Comparison of ENCODE assay signal across 19 mouse cellular contexts in the genomic region with DNA sequence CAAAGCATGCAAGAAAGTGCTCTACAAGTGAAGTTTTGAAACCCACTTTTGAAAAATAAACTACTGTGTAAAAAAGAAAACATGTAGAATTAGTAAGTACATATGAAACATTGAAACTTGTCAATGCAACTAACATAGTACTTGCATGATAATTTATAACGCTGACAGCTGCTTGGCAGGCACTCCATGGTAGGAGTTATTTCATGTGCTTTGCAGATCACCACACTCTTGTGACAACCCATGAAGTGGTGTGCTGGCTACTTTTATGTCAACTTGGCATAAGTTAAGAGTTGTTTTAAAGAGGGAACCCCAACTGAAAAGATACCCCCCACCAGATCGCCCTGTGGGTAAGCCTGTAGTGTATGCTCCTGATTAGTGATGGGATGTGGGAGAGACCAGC. TPM values are rescaled to one million over a fixed set of nuclear protein-coding genes. Genes with fewer than 3 reads are reported as not detected.
"Had no signal": no experiment of that assay in that cellular context is flagged by ENCODE, and none has a peak within 500 bp of the region (broad histone marks: within the 10 kb centered on the region; RNA-seq: fewer than 3 reads in every experiment).

No protein-coding gene starts in this region.

- H3K27me3 ChIP-seq: limb, embryonic 12.5 days; limb, embryonic 15.5 days; midbrain, embryonic 12.5 days had no signal

- DNase-seq: kidney, adult 11 months; kidney, adult 8-10 months; kidney, postnatal 14 days; kidney, postnatal 4 days; left cerebral cortex, postnatal 4 days; liver, postnatal 0 days; lung, postnatal 14 days; lung, postnatal 4 days; thymus, adult 2 months; thymus, postnatal 14 days; thymus, postnatal 4 days had no signal

- H3K4me2 ChIP-seq: limb, embryonic 12.5 days; limb, embryonic 15.5 days; liver, embryonic 11.5 days; midbrain, embryonic 12.5 days had no signal

- H3K36me3 ChIP-seq: limb, embryonic 12.5 days; limb, embryonic 15.5 days; midbrain, embryonic 12.5 days had no signal

- H3K27ac ChIP-seq: limb, embryonic 12.5 days; limb, embryonic 15.5 days; liver, embryonic 14.5 days; midbrain, embryonic 12.5 days; stomach, postnatal 0 days had no signal

- H3K9ac ChIP-seq: limb, embryonic 12.5 days; limb, embryonic 15.5 days; liver, embryonic 14.5 days; liver, postnatal 0 days; midbrain, embryonic 12.5 days had no signal

- ATAC-seq: liver, postnatal 0 days; midbrain, embryonic 16.5 days had no signal

- H3K4me3 ChIP-seq: limb, embryonic 12.5 days; limb, embryonic 15.5 days; midbrain, embryonic 12.5 days had no signal

- H3K9me3 ChIP-seq: limb, embryonic 12.5 days; limb, embryonic 15.5 days; midbrain, embryonic 12.5 days had no signal

- H3K4me1 ChIP-seq: limb, embryonic 12.5 days; limb, embryonic 15.5 days; midbrain, embryonic 12.5 days had no signal

RNA-seq across cellular contexts. Expression of a gene that starts 12.0 kb away (rescaled TPM):
- total RNA-seq: monocyte, adult 5-6 weeks had no signal
